Mouse (Mus musculus): ENCODE measurements around the gene Sh3pxd2a. TPM values are rescaled to one million over a fixed set of nuclear protein-coding genes. Genes with fewer than 3 reads are reported as not detected.

Sh3pxd2a gene
- polyA plus RNA-seq, 1 experiment from 2014 or later = 4.1 TPM

GRCm38 (mm10) chr19:47255919-47256318, 208.3 kb downstream of the Sh3pxd2a start:
- Histone ChIP-seq H3K4me2 (no peak overlapping the region), H3K9ac (ENCODE audit: low read length) (no peak overlapping the region), H3K27ac (ENCODE audit: low read depth, low read length) (no peak overlapping the region), H3K9me3 (ENCODE audit: control insufficient read depth, low read length) (no peaks in the 10 kb centered on the region), H3K4me1 (ENCODE audit: control insufficient read depth, insufficient read depth, low read length) (peaks cover 4% of the 10 kb centered on the region), H3K27me3 (ENCODE audit: control insufficient read depth, insufficient read depth, low read length) (peaks cover 28% of the 10 kb centered on the region), H3K36me3 (ENCODE audit: control insufficient read depth, insufficient read depth, low read length) (no peaks in the 10 kb centered on the region), H3K4me3 (ENCODE audit: low read depth, low read length) (no peak overlapping the region)
- ATAC-seq (ENCODE audit: low FRiP score) (no peak), DNase-seq (ENCODE audit: low spot score, missing footprints) (no peak)
- 75% methylated on average over 6 of the region's 6 CpGs for WGBS

DNA sequence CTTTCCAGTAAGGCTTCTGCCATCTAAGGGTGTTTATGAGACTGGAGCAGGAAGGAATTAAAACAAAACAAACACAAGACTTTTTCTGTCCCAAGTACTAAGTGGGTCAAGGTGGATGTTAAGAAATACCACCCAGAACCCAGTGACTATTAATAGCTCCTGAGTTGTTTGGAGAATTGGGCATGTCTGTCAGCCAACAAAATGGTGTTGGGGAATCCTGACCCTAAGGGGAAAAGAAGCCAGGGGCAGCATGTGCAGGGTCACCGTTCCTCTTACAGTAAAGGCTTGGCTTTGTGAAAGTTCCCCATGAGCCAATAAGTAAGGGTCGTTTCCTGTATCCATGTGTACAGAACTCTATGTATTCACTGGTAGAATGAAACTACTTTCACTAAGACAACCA, 209.2 kb downstream of the Sh3pxd2a start:
- peaks cover 28% of the 10 kb centered on the region for H3K27me3 ChIP-seq (ENCODE audit: control insufficient read depth, insufficient read depth, low read length)
- no peaks in the 10 kb centered on the region for H3K9me3 ChIP-seq (ENCODE audit: control insufficient read depth, low read length)
- no peaks in the 10 kb centered on the region for H3K36me3 ChIP-seq (ENCODE audit: control insufficient read depth, insufficient read depth, low read length)
- H3K9ac ChIP-seq (ENCODE audit: low read length) = no peak overlapping the region
- H3K4me1 ChIP-seq (ENCODE audit: control insufficient read depth, insufficient read depth, low read length) = peaks cover 6% of the 10 kb centered on the region
- ATAC-seq (ENCODE audit: low FRiP score) (no peak), DNase-seq (ENCODE audit: low spot score, missing footprints) (no peak)
- no peak overlapping the region for H3K4me2 ChIP-seq
- WGBS = 85% methylated on average over 2 of the region's 2 CpGs
- H3K4me3 ChIP-seq (ENCODE audit: low read depth, low read length) = no peak overlapping the region
- H3K27ac ChIP-seq (ENCODE audit: low read depth, low read length) = no peak overlapping the region

DNA sequence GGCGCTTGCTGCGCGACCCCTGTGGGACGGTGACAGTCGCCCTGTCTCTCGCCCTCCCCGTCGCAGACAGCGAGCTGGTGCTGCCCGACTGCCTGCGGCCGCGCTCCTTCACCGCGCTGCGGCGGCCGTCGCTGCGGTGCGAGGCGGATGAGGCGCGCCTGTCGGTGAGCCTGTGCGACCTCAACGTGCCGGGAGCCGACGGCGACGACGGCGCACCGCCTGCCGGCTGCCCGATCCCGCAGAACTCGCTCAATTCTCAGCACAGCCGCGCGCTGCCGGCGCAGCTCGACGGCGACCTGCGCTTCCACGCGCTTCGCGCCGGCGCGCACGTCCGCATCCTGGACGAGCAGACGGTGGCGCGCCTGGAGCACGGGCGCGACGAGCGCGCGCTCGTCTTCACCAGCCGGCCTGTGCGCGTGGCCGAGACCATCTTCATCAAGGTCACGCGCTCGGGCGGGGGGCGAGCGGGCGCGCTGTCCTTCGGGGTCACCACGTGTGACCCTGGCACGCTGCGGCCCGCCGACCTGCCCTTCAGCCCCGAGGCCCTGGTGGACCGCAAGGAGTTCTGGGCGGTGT, 211.1 kb downstream of the Sh3pxd2a start:
- H3K27me3 ChIP-seq (ENCODE audit: control insufficient read depth, insufficient read depth, low read length) = peaks cover 28% of the 10 kb centered on the region
- H3K27ac ChIP-seq (ENCODE audit: low read depth, low read length) = no peak overlapping the region
- DNase-seq (ENCODE audit: low spot score, missing footprints) (peak; percentile 92), ATAC-seq (ENCODE audit: low FRiP score) (no peak)
- no peaks in the 10 kb centered on the region for H3K36me3 ChIP-seq (ENCODE audit: control insufficient read depth, insufficient read depth, low read length)
- H3K4me2 ChIP-seq = peak overlapping the region; percentile 42
- H3K9me3 ChIP-seq (ENCODE audit: control insufficient read depth, low read length) = no peaks in the 10 kb centered on the region
- 7% methylated on average over 90 of the region's 90 CpGs for WGBS
- H3K4me3 ChIP-seq (ENCODE audit: low read depth, low read length) = peak overlapping the region; percentile 24
- peaks cover 6% of the 10 kb centered on the region for H3K4me1 ChIP-seq (ENCODE audit: control insufficient read depth, insufficient read depth, low read length)
- no peak overlapping the region; the same call in 1 of the 2 replicates for H3K9ac ChIP-seq (ENCODE audit: low read length)

- Histone ChIP-seq H3K27me3 (ENCODE audit: control insufficient read depth, insufficient read depth, low read length) (peaks cover 28% of the 10 kb centered on the region), H3K4me2 (no peak overlapping the region), H3K9ac (ENCODE audit: low read length) (no peak overlapping the region), H3K36me3 (ENCODE audit: control insufficient read depth, insufficient read depth, low read length) (no peaks in the 10 kb centered on the region), H3K9me3 (ENCODE audit: control insufficient read depth, low read length) (no peaks in the 10 kb centered on the region), H3K4me1 (ENCODE audit: control insufficient read depth, insufficient read depth, low read length) (peaks cover 6% of the 10 kb centered on the region), H3K4me3 (ENCODE audit: low read depth, low read length) (no peak overlapping the region), H3K27ac (ENCODE audit: low read depth, low read length) (no peak overlapping the region)
- ATAC-seq (ENCODE audit: low FRiP score) = no peak
- DNase-seq (ENCODE audit: low spot score, missing footprints) = no peak
- 58% methylated on average over 6 of the region's 6 CpGs for WGBS
Measured at GRCm38 (mm10) chr19:47250931-47251330, 213.3 kb downstream of the Sh3pxd2a start.

DNA sequence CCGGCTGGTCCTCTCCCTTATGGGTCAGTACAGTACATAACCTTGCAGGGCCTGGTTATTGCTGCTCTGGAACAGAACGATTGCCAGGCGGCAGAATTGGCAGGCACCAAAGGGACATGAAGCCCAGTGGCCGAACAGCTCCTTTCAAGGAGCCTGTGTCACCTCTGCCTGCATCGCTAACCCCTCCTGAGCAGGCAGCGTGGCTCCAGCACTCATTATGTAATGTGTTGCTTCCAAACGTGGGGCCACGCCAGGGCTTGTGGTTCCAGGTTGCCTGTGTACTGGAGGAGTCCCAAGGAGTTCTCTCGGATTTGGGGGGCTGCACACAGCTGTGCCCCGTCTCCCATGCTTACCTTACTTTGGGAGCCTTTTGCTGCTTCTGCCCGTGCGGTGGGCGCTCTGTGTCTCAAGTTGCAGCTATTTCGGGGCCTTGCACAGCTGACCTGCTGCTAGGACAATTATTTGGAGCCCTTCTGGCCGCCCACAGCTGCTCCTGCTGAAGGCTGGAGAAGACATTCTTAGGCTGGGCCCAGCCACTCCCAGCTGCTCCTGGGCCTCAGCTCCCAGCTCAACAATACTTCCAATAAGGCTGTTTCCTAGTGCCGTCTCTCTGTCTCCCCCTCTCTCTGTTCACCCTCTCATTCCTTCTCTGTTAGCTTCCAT, 215.2 kb downstream of the Sh3pxd2a start:
- Histone ChIP-seq H3K27ac (ENCODE audit: low read depth, low read length) (no peak overlapping the region), H3K4me3 (ENCODE audit: low read depth, low read length) (no peak overlapping the region), H3K4me1 (ENCODE audit: control insufficient read depth, insufficient read depth, low read length) (peaks cover 6% of the 10 kb centered on the region), H3K9ac (ENCODE audit: low read length) (no peak overlapping the region), H3K4me2 (no peak overlapping the region), H3K27me3 (ENCODE audit: control insufficient read depth, insufficient read depth, low read length) (peaks cover 25% of the 10 kb centered on the region), H3K36me3 (ENCODE audit: control insufficient read depth, insufficient read depth, low read length) (no peaks in the 10 kb centered on the region), H3K9me3 (ENCODE audit: control insufficient read depth, low read length) (no peaks in the 10 kb centered on the region)
- ATAC-seq (ENCODE audit: low FRiP score) (no peak), DNase-seq (ENCODE audit: low spot score, missing footprints) (no peak)
- whole genome bisulfite sequencing = 74% methylated on average over 16 of the region's 16 CpGs

DNA sequence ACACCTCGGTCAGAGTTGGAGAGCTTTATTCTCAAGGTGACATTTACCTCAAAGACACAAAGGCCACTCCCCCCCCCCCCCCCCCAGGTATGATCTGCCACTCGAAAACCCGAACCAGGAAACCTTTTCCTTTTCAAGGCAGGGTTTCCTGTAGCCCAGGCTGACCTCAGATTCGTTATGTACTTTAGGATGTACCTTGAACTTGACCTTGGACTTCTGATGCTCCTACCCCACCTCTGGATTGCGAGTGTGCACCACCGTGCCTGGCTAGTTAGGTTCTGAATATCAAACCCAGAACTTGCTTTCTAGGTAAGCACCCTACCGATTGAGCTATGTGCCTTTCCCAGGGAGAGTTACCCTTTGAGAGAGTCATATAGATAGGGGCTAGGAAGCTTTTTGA, 215.9 kb downstream of the Sh3pxd2a start:
- Histone ChIP-seq H3K36me3 (ENCODE audit: control insufficient read depth, insufficient read depth, low read length) (no peaks in the 10 kb centered on the region), H3K9me3 (ENCODE audit: control insufficient read depth, low read length) (no peaks in the 10 kb centered on the region), H3K4me2 (no peak overlapping the region), H3K4me1 (ENCODE audit: control insufficient read depth, insufficient read depth, low read length) (peaks cover 4% of the 10 kb centered on the region), H3K27ac (ENCODE audit: low read depth, low read length) (no peak overlapping the region), H3K9ac (ENCODE audit: low read length) (no peak overlapping the region), H3K27me3 (ENCODE audit: control insufficient read depth, insufficient read depth, low read length) (peaks cover 18% of the 10 kb centered on the region), H3K4me3 (ENCODE audit: low read depth, low read length) (no peak overlapping the region)
- ATAC-seq (ENCODE audit: low FRiP score) = no peak
- 87% methylated on average over 7 of the region's 7 CpGs for whole genome bisulfite sequencing
- DNase-seq (ENCODE audit: low spot score, missing footprints) = no peak

GRCm38 (mm10) chr19:47247791-47248190, 216.4 kb downstream of the Sh3pxd2a start:
- no peak for ATAC-seq (ENCODE audit: low FRiP score)
- H3K9me3 ChIP-seq (ENCODE audit: control insufficient read depth, low read length) = no peaks in the 10 kb centered on the region
- no peak overlapping the region for H3K9ac ChIP-seq (ENCODE audit: low read length)

GRCm38 (mm10) chr19:47245512-47245911, 218.7 kb downstream of the Sh3pxd2a start:
- Histone ChIP-seq H3K27ac (ENCODE audit: low read depth, low read length) (no peak overlapping the region), H3K4me2 (no peak overlapping the region), H3K9ac (ENCODE audit: low read length) (no peak overlapping the region), H3K27me3 (ENCODE audit: control insufficient read depth, insufficient read depth, low read length) (no peaks in the 10 kb centered on the region), H3K4me1 (ENCODE audit: control insufficient read depth, insufficient read depth, low read length) (no peaks in the 10 kb centered on the region; the same call in 1 of the 2 replicates), H3K36me3 (ENCODE audit: control insufficient read depth, insufficient read depth, low read length) (no peaks in the 10 kb centered on the region), H3K4me3 (ENCODE audit: low read depth, low read length) (no peak overlapping the region), H3K9me3 (ENCODE audit: control insufficient read depth, low read length) (no peaks in the 10 kb centered on the region)
- WGBS = 83% methylated on average over 8 of the region's 8 CpGs
- no peak for DNase-seq (ENCODE audit: low spot score, missing footprints)
- ATAC-seq (ENCODE audit: low FRiP score) = no peak

More at GRCm38 (mm10) chr19:47247791-47248190, 216.4 kb downstream of the Sh3pxd2a start:
- Histone ChIP-seq H3K4me2 (no peak overlapping the region), H3K36me3 (ENCODE audit: control insufficient read depth, insufficient read depth, low read length) (no peaks in the 10 kb centered on the region), H3K27ac (ENCODE audit: low read depth, low read length) (no peak overlapping the region), H3K4me1 (ENCODE audit: control insufficient read depth, insufficient read depth, low read length) (peaks cover 2% of the 10 kb centered on the region), H3K27me3 (ENCODE audit: control insufficient read depth, insufficient read depth, low read length) (peaks cover 13% of the 10 kb centered on the region), H3K4me3 (ENCODE audit: low read depth, low read length) (no peak overlapping the region)
- DNase-seq (ENCODE audit: low spot score, missing footprints) = no peak
- 78% methylated on average over 11 of the region's 11 CpGs for WGBS

- no peak overlapping the region for H3K4me3 ChIP-seq (ENCODE audit: low read depth, low read length)
- WGBS = 90% methylated on average over 4 of the region's 4 CpGs
- ATAC-seq (ENCODE audit: low FRiP score) (no peak), DNase-seq (ENCODE audit: low spot score, missing footprints) (no peak)
- H3K4me1 ChIP-seq (ENCODE audit: control insufficient read depth, insufficient read depth, low read length) = no peaks in the 10 kb centered on the region; the same call in 1 of the 2 replicates
- H3K4me2 ChIP-seq = no peak overlapping the region
- H3K36me3 ChIP-seq (ENCODE audit: control insufficient read depth, insufficient read depth, low read length) = no peaks in the 10 kb centered on the region
- H3K27me3 ChIP-seq (ENCODE audit: control insufficient read depth, insufficient read depth, low read length) = no peaks in the 10 kb centered on the region
- no peaks in the 10 kb centered on the region for H3K9me3 ChIP-seq (ENCODE audit: control insufficient read depth, low read length)
- no peak overlapping the region for H3K27ac ChIP-seq (ENCODE audit: low read depth, low read length)
- no peak overlapping the region for H3K9ac ChIP-seq (ENCODE audit: low read length)
Measured at GRCm38 (mm10) chr19:47242227-47242626, 222.0 kb downstream of the Sh3pxd2a start.
